Mouse (Mus musculus) heart, postnatal 10 days (tissue): ENCODE data around the gene Als2cl. TPM values are rescaled to one million over a fixed set of nuclear protein-coding genes. Genes with fewer than 3 reads are reported as not detected.

Source experiments
- DNase-seq, 2 experiments: peaks; one replicate each; pipeline ENCODE4 v3.0.0; 2021
- intact Hi-C: fragments of 180-260 bp; cut with DNase I; formaldehyde crosslinking; loops from one replicate; pipeline ENCODE4 v1.15.1; 2025
- total RNA-seq, 2 experiments: library from RNA; stranded (reverse); gene quantifications; 2 replicates each; pipeline ENCODE4 v1.2.3; 2021

Als2cl gene
- total RNA-seq, 2 experiments from 2014 or later: 19.6 to 20.4 TPM

DNA sequence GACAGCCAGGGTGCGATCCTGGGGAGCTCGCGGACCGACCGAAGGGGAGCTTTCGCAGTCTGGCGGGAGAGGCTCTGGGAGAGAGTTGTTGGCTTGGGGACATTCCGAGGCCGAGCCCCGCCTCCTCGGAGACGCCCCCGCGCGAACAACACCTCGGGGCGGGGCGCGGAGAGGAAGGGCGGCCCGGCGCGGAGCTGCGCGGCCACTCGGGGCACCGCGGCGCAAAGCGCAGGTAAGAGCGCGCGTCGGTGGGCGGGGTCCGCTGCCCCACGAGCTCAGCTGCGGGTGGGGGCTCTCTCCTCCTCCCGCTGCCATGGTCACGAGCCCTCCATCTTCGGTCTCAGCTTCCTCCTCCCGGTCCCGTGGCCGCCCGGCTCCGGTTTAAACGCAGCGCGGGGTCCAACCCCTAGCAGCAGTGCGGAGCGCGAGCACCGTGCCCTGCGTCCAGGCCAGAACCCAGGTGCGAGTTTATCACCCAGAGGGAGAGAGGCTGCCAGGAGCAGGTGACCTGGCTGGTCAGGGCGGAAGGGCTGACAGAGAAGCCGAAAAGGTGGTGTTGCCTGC lies 410 bp downstream of the Als2cl start, which contains the start of gene Tmie:
Tmie (minus strand) TSS at position 116 of the 564 bp plus-strand sequence.
- DNase-seq: peak; percentile 82 to 83
- intact Hi-C loops: loop anchor here (2.0 kb wide), 1 partner anchor 75 kb away; no protein-coding TSS in a partner anchor

DNA sequence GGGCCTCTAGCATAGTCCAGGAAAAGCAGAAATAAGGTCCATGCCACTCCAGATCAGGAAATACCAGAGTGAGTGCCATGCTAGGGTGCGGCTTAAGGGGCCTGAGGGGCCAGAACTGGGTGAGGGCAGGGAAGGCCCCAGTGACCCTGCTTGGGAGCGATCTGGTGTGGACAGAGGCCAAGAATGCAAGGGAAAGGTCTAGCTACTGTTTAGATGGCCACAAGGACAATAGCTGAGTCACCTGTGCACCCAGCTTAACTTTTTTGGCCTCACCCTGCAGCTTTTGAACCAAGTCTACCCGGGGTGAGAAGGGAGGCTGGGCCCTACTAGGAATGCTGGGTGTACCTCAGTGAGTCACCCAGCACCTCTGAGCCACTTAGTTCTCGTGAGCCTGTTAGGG lies 1.1 kb downstream of the Als2cl start:
- no peak for DNase-seq
- intact Hi-C loops: no loop called here

DNA sequence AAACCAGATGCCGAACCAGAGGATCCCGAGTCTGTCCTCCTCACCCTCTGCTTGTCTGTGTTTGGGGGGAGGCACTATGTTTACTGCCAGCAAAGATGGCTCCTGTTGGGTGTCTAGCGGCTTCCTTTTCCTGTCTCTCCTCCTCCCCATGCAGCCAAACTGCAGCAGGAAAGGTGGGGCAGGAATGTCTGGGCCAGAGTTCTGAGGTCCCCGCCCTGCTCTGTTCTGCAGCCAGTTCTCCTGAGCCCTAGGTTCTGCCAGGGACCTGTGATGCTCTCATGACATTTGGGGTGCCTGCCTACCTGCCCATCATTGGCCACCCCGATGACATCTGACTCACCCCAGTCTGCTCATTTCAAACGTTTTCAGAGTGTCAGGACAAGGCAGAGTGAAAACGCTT lies 2.3 kb downstream of the Als2cl start:
- intact Hi-C loops: loop anchor here (2.0 kb wide), 1 partner anchor 39 kb away; no protein-coding TSS in a partner anchor
- no peak for DNase-seq

DNA sequence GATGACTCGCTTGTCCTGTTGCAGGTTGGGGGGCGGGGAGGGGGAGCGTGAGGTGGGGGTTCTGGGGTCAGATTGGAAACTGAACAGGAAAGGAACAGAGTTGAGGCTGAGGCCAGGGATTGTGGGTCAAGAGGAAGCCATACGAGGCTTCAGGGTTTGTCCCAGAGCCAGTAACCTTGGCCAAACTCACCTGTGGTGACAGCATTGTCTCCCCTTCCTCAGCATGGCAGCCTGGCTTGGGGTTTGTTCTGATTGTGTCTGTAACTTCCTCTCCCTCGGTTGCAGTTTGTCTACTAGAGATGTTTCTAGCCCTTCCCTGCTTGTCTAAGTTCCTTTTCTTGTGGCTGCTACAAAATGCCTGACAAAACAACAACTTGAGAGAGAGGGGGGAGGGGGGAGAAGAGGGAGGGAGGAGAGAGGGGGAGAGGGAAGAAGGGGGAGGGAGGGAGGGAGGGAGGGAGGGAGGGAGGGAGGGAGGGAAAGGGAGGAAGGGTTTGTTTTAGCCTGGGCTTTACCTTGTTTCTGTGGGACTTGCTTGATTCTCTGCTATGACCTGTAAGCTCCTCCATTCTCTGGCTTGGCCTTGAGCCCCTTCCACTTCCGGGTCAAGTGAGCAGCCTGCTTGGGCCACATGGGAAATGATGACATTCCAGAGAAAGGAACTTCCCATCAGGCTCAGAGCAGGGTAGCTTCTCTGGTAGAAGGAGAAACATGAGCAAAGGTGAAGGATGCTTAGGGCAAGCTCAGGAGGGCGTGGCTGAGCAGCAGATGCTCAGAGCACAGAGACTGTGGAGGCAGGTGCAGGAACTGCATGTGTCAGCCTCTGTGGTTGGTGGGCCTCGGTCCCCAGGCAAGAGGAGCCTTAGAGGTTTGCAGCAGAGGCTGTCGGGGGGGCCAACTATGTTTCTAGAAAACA lies 8.0 kb downstream of the Als2cl start:
- no peak for DNase-seq
- intact Hi-C loops: no loop called here

DNA sequence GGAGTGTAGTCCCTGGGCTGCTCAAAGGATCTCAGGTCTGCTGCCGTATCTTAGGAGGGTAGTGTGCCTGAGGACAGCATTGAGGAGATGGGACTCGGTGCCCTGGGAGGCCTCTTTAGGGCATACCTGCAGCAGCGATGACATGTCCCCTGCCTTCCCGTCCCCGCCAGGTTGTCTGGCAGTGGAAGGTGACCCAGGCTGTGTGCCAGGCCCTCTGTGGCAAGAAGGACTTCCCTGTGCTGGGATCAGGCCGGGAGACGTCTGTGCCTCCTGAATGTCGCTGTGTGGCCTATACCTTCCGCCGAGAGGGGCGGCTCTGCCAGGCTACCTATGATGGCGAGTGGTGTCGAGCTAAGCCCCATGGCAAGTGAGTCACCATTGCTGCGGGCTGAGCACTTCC lies 9.3 kb downstream of the Als2cl start:
- DNase-seq: no peak
- intact Hi-C loops: no loop called here

DNA sequence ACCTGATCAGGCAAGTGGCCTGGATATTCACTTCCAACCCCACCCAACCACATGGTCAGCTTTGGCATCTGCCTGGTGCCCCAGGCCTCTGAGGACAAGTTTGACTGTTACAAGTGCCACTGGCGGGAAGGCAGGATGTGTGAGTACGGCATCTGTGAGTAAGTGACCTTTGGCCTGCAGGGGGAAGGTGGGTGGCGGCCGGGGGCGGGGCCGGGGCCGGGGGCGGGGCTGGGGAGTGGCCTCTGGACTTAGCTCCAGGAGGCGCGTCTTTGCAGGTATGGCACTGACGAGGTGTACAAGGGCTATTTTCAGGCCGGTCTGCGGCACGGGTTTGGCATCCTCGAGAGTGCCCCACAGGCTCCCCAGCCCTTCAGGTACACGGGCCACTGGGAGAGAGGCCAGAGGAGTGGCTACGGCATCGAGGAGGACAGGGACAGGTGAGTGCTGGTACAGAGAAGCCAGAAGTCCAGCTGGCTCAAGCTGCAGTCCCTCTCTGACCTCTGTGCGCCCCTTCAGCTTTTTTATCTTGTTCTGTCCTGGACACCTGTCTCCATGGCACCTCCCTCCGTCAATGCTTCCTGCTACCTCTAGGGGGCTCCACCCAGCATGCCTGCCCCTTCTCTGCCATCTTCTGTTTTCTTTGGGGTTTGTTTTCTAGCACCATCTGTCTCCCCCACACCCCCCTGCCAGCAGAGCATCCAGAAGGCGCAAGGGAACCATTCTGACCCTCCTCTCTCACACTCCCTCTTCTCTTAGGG lies 10.5 kb downstream of the Als2cl start:
- DNase-seq: no peak
- intact Hi-C loops: no loop called here

DNA sequence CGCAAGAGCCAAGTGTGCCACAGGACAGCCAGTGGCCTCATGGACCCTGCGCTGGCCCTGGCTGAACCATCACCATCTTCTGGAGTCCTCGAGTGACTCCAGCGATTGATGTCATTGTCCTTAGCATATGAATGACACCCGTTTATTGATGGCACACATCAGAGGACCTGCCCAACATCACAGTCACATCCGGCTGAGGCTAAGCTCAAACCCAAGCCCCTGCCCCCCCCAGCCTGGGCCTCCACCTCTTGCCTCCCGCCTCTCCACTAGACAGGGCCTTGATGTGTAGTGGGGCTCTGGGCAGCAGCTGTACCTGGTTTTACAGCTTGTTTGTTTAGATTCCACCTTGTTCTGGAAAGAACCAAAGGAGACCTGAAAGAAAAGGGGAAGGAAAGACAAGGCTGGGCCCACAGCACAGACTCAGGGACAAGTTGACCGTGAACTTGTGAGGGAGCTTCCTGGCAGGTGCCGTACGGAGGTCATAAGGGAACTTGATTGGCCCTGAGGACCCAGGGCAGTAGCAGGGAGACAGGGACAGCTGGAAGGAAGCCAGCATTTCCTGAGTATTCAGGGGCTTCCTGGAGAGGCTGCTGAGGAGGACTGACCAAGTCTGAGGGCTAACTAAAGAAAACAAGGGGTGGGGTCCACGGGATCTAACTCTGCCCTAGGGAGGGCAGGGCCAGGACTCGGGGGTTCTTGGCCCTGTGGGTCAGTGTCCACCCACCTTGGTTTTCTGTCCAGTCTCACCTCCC lies 11.6 kb downstream of the Als2cl start:
- intact Hi-C loops: no loop called here
- DNase-seq: no peak

DNA sequence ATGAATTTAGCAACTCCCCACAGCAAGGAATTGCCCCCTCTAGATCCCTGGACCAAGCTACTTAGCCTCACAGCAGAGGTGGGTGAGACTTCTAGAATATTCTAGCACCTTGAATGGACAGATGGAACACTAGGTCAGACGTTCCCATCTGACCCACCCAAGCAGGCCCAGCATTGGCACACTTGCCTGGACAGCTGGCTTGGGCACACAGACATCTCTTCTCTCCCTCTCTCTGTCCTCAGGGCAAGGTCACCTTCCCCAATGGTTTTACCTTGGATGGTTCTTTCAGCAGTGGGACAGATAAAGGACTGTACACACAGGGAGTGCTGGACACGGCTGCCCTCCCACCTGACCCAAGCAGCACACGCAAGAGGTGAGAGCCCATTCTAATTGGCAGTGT lies 12.9 kb downstream of the Als2cl start:
- intact Hi-C loops: no loop called here
- DNase-seq: no peak

DNA sequence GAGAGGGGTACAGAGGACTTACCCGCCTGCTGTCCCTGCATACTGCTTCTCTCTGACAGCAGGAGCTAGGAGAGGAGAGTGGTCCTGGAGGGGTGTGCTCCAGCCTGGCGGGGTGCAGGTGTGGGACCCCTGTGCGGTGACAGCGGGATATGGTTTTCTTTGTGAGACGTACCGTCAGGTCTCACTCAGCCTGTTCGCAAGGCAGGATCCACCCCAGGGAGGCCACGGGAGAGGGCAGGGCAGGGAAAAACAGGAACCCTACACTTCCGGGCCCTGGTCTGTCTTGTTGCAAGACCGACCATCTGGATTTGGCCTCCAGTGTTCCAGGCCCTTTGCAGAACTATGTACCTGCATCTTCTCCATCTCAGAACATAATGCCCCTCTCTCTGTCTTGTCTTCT lies 13.8 kb downstream of the Als2cl start:
- intact Hi-C loops: no loop called here
- DNase-seq: no peak

DNA sequence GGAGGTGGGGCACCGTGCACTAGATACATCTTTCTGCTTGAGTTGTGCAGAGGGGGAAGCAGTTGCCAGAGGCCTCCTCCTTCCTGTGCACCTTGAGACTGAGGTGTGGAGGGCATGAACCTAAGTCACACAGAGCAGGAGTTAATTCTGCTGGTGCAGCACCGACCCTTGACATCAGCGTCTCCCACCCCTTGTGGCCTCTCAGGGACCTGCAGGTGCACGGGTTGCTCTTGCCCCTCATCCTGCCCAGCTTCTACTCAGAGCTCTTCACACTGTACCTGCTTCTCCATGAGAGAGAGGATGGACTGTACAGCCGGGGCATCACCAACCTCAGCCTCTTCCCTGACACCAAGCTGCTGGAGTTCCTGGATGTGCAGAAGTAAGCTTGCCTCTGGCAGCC lies 15.8 kb downstream of the Als2cl start:
- intact Hi-C loops: no loop called here
- no peak for DNase-seq

DNA sequence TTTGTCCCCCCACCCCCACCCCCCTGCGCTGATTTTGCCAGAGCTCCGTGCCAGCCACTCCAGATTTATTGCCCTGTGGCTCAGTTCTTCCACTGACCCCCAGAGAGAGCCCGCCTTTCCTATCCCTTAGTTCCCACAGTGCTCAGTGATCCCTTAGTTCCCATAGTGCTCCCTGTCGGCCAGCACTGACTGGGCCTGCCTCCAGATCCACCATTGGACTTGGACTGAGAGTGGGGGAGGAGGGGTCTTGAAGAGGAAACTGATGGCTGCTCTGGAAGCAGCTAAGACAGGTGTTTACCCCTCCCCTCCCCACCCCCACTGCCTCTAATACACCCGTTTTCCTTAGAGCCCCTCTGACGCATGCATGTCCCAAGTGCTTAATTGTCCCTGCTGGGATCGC lies 16.3 kb downstream of the Als2cl start:
- no peak for DNase-seq
- intact Hi-C loops: no loop called here

DNA sequence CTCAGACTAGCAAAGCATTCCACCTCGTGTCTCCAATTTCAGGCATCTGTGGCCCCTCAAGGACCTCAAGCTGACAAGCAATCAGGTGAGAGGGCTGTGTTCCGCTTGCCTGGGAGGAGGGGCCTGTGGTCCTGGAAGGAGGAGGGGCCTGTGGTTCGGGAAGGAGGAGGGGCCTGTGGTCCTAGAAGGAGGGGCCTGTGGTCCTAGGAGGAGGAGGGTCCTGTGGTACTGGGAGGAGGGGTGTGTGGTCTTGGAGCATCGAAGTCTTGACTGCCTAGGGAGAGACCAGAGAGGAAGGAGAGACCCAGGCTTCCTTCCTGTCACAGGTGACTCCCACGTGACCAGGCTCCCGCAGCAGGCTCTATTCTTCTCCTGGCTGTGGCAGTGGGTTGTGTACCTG lies 16.9 kb downstream of the Als2cl start:
- intact Hi-C loops: no loop called here
- no peak for DNase-seq

DNA sequence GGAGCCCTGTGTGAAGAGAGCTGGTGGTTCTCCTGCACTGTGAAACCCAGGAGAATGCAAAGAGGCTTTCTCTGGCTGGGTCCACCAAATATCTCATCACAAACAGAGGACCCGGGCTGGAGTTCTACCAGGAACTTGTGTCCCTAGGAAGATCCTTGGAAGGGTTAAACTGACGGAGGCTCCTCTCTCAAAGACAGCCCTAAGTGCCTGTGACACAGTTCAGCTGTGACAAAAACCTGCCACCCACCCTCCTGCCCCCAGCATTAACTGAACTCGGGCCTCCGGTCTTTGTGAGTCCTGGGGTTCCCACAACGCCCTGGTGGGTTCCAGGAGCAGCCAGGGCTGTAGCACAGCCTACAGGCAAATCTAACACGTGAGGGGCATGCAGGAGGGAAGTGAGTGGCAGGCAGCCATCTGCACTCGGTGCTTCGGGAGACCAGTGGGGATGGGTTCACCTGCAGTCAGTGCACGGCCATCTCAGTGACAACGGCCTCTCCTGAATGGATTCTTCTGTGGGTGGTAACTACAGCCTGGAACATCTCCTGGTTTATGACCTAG lies 19.9 kb downstream of the Als2cl start:
- intact Hi-C loops: no loop called here
- DNase-seq: no peak

DNA sequence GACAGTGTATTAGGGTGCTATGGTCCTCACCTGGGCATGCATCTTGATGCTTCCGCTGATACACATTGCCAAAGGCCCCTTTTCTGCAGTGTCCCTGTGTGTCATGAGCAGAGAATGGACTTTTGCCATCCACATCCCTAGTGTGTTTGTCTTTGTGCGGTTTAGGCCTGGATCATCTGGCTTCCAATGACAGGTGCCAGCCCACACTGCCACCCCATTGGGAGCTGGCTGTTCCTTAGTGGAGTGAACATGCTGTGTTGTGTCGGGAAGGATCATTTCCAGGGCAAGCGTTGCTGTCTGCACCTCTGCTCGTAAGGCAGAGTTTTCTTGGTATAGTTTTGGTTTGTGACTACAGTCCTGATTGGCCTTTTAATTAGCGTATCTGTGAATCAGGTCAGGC lies 21.5 kb downstream of the Als2cl start:
- intact Hi-C loops: no loop called here
- no peak for DNase-seq

DNA sequence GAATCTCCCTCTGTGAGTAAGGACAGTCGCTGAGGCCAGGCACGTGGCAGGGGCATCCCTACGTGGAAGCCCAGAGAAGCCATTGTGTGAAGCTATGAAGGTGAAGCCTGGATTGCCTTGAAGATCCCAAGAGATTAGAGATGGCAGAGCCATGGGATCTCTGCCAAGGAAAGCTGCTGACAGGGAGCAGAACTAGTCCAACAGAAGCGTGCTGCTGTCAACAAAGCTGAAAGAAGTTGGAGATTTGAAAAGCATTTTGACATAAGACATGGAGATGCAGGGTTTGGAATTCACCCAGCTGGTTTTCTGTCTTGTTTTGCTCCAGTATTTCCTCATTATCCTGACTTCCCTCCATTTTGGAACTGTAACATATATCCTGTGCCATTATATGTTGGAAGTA lies 22.6 kb downstream of the Als2cl start:
- intact Hi-C loops: no loop called here
- DNase-seq: no peak

DNA sequence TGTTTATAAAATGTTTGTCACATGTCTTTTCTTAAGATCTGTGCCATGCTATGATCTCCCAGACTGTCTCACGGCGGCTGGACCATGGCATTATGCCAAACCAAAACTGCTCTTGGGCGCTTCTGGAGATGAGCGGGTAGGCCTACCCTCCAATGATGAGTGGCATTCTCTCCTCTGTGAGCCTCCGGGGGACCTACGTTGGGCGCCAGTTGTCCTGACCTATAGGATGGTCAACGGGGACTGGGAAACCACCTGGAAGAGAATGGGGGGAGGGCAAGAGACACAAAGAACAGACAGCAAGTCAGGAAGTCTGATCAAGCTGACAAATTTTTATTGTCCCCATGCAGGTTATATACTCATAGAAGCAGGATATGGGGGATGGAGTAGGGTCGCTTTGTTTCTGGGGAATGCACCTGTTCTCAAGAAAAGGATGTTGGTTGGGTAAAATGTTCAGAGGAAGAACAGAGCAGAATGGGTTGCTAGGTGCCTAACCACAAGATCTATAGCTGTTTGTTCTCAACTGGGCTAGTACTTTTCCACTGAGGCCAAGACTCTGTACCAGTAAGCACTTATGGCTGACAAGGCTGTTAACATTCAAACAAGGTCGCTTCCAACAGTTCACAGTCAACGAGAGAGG lies 27.6 kb downstream of the Als2cl start:
- intact Hi-C loops: no loop called here
- no peak for DNase-seq

DNA sequence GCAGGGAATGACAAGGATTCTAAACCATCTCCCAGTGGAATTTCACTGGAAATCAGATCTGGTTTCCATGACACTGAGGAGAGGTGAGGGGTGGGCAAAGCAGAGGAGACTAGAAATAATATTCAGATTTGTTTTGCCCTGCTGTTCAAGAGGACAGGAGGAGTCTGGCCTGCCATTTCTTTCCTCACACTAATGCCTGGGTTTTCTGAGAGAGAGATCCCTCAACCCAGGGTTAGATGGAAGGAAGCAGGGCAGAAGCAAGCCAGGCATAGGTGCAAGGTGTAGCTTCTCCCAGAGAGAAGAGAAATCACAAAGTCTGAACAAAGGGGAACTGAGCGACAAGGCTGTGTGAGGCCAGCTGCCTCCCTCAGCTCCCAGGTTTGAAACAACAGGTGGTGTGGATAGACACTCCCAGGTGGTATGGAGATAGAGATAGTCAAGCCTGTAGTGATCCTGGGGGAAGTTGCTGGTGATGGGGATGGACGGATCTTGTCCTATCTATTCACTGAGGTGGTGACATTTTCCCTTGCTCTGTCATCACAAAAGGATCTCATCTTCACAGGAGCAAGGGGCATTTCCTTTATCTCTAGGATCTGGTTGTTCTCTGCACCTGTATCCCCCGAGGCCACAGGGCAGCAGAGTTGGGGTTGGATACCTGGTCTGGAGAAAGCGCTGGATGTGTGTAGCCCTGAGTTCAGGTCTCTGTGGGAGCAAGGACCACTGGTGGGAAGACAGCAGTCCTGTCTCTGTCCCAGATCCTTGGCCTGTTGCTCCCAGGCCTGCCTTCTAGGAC lies 28.4 kb downstream of the Als2cl start:
- intact Hi-C loops: no loop called here
- no peak for DNase-seq

DNA sequence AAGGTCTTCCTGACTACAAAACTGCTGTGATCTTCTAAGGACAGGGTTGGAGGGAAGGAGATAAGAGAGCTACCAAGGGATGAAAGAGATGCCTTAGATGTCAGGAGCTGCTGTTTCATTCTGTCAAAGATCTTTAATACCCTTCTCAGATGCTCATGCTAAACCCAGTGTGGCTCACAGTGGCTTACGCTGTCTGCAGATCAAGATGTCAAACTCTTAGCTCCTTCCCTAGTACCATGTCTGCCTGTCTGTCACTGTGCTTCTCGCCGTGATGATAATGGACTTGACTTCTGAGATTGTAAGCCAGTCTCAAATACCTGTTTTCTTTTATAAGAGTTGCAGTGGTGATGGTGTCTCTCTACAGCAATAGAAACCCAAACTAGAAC lies 29.0 kb downstream of the Als2cl start:
- DNase-seq: no peak
- intact Hi-C loops: no loop called here

DNA sequence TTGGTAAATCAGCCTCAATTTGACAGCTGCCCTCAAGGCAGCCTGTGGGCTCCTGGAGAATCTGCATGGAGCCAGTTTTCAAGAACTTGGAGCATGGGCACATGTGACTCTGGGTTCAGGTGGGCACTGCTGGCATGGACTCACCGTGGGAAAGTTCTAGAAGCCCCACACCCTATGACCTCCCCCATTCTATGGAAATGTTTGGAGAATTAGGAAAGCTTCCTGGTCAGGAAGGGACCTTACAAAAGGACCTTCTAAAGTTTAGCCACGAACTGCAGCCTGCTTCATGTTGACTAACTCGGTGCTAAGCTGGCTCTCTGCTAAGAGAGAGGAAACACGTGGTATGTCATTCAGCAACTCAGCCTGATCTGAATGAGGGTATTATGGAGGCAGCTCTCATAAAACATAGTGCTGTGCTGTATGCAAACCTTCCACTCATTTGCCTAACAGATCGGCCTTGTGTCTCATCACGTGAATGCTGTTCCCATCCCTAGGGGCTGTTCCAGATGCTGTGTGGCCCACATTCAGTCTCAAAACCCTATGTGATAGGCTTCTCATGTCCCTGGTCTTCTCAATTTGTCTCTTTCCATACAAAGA lies 29.8 kb downstream of the Als2cl start:
- intact Hi-C loops: no loop called here
- DNase-seq: no peak
